Mouse (Mus musculus) heart, embryonic 13.5 days (tissue): ENCODE results near the gene Ovgp1. TPM values are rescaled to one million over a fixed set of nuclear protein-coding genes. Genes with fewer than 3 reads are reported as not detected.

Experiments used
- ATAC-seq: fragments of 200-750 bp; cut with Nextera tagmentation; 2 replicates; pipeline ENCODE4 v1.8.0; 2017; ENCODE audit warnings: moderate TSS enrichment; ENCODE audit not compliant: insufficient number of reproducible peaks, low FRiP score, low TSS enrichment; ENCODE audit errors: extremely low read depth
- H3K27ac ChIP-seq: fragments of 300-500 bp; sonication (generic); replicated peaks from 2 replicates; pipeline ENCODE4 v1.5.1; 2015; ENCODE audit warnings: moderate library complexity, mild to moderate bottlenecking, inconsistent platforms
- H3K27me3 ChIP-seq: fragments of 300-500 bp; sonication (generic); replicated peaks from 2 replicates; pipeline ENCODE4 v1.6.1; 2015; ENCODE audit warnings: mild to moderate bottlenecking, inconsistent platforms
- H3K36me3 ChIP-seq: fragments of 300-500 bp; sonication (generic); 2 replicates; pipeline ENCODE4 v1.6.1; 2015; ENCODE audit warnings: mild to moderate bottlenecking, inconsistent platforms
- H3K4me1 ChIP-seq: fragments of 300-500 bp; sonication (generic); 2 replicates; pipeline ENCODE4 v1.6.1; 2015; ENCODE audit warnings: inconsistent platforms
- H3K4me2 ChIP-seq: fragments of 300-500 bp; sonication (generic); 2 replicates; pipeline ENCODE4 v1.6.1; 2015; ENCODE audit warnings: inconsistent platforms, mild to moderate bottlenecking, moderate library complexity
- H3K4me3 ChIP-seq: fragments of 300-500 bp; sonication (generic); 2 replicates; pipeline ENCODE4 v1.5.1; 2015; ENCODE audit warnings: moderate library complexity, mild to moderate bottlenecking, inconsistent platforms
- H3K9ac ChIP-seq: fragments of 300-500 bp; sonication (generic); 2 replicates; pipeline ENCODE4 v1.6.1; 2015; ENCODE audit warnings: inconsistent platforms, mild to moderate bottlenecking, moderate library complexity
- H3K9me3 ChIP-seq: fragments of 300-500 bp; sonication (generic); 2 replicates; pipeline ENCODE4 v1.6.1; 2016; ENCODE audit warnings: inconsistent platforms
- WGBS: fragments of 180-500 bp; shearing (Covaris S2); methylation state at CpG from one replicate; pipeline ENCODE4 v1.1.7; 2015; ENCODE audit warnings: mixed read lengths; 5-methylcytosine and 5-hydroxymethylcytosine counted together
- polyA plus RNA-seq: library from polyadenylated mRNA; unstranded; fragments of >200 nt; fragmentation: Nextera tagmentation; extraction: Ambion mirVana; gene quantifications from 2 replicates; pipeline ENCODE4 v1.2.1, GENCODE M21; 2015

Gene Ovgp1
- polyA plus RNA-seq = 1.4 and 1.7 TPM in 2 replicates

DNA sequence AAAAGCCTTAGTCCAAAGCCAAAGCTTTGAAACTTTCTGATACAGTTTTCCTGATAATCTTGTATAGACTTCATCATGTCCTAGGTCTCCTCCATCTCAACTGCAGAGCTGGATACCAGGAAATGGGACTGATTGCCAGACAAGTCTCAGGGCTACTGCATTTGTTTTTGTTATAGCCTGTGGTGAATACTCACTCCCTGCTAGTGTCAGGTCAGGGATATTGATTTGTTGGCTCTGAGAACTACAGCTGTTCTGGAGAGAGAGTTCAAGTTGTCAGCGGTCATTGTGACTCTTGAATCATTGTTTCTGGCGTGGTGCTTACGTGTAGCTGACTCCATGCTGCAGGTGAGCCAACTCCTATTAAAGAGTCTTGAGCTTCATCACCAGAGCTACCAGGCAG is at the start of gene Ovgp1:
Gene Ovgp1 (plus strand): TSS at position 301 of the 400 bp plus-strand sequence.
- WGBS = 82% methylated on average over 3 of the region's 3 CpGs
- no peak within 1 kb of the TSS for H3K4me3 ChIP-seq
- no peak within 1 kb of the TSS for H3K9ac ChIP-seq

DNA sequence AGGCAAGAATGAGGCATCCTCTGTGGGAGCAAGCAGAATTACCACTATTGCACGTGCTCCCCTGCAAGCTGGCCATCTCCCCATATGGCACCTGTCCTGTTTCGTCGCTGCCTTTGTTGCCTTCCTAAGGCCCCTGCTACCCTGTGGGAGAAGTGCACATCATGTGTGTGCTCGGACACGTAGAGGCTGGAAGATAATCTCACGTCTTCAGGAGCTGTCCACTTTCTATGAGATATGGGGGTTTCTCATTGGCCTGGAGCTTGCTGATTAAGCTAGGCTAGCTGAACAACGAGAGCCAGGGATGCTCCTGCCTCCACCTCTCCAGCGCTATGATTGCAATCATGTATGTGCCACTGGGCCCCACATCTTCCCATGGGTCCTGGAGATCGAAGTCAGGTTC is 48.9 kb upstream of the Ovgp1 start:
- no peaks in the 10 kb centered on the region for H3K27me3 ChIP-seq
- no peak overlapping the region for H3K4me3 ChIP-seq
- no peak overlapping the region for H3K9ac ChIP-seq
- ATAC-seq = no peak
- H3K4me2 ChIP-seq = no peak overlapping the region
- no peaks in the 10 kb centered on the region for H3K9me3 ChIP-seq
- no peaks in the 10 kb centered on the region for H3K36me3 ChIP-seq
- no peaks in the 10 kb centered on the region for H3K4me1 ChIP-seq
- WGBS = 64% methylated on average over 9 of the region's 9 CpGs
- no peak overlapping the region for H3K27ac ChIP-seq

More for the DNA sequence above, at the start of gene Ovgp1:
- no peak for ATAC-seq
- no peaks in the 10 kb centered on the region for H3K9me3 ChIP-seq
- H3K36me3 ChIP-seq = peaks cover 27% of the 10 kb centered on the region
- H3K4me2 ChIP-seq = no peak within 1 kb of the TSS
- no peak within 1 kb of the TSS for H3K27ac ChIP-seq
- H3K4me1 ChIP-seq = no peaks in the 10 kb centered on the region
- no peaks in the 10 kb centered on the region for H3K27me3 ChIP-seq

DNA sequence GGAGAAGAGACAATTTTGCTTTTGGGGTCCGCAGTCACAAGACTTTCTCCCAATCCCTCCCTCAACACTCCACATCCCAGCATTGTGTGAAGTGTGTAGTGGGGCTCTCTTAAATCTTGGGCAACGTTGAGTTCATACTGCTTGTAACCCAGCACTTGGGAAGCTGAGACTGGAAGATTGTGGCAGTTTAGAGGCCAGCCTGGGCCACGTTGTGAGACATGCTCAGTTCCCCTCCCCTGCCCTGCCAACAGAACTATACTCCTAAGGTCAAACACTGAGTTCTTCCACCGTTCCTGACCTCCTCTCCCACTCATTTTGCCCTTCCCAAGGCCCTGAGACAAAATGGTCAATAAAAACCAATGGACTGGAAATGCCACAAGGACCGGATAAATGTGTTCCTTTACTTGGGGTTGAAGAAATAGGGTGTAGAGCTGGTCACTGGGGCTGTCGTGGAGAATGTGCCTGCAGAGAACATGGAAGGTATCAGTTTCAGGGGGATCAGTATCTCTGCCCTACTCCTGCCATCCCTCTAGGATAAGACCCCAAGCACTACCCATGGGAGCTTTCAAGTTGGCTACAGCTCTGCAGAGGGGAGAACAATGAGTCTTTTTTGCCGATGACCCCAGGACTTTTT is 45.8 kb upstream of the Ovgp1 start:
- 76% methylated on average over 7 of the region's 7 CpGs for WGBS
- Histone ChIP-seq H3K27me3 (no peaks in the 10 kb centered on the region), H3K4me2 (no peak overlapping the region), H3K4me1 (no peaks in the 10 kb centered on the region), H3K9me3 (no peaks in the 10 kb centered on the region), H3K36me3 (no peaks in the 10 kb centered on the region), H3K4me3 (no peak overlapping the region), H3K27ac (no peak overlapping the region), H3K9ac (no peak overlapping the region)
- ATAC-seq = no peak

DNA sequence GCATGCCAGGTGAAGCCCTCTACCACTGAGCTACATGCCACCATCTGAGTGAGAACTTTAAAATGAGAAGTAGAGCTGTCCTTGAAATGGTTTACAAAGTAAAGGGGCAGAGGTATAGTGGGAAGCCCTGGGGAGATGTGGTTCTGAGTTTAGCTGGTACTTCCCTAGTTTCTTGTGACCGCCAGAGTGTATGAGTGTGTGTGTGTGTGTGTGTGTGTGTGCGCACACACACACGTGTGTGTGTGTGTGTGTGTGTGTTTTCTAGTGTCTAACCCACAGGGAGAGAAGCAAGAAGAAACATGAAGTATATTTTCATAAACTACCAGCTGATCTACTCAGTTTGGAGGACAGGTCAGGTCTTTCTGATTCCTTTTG is 45.3 kb upstream of the Ovgp1 start:
- H3K9ac ChIP-seq = no peak overlapping the region
- WGBS = 82% methylated on average over 3 of the region's 3 CpGs
- ATAC-seq = no peak

DNA sequence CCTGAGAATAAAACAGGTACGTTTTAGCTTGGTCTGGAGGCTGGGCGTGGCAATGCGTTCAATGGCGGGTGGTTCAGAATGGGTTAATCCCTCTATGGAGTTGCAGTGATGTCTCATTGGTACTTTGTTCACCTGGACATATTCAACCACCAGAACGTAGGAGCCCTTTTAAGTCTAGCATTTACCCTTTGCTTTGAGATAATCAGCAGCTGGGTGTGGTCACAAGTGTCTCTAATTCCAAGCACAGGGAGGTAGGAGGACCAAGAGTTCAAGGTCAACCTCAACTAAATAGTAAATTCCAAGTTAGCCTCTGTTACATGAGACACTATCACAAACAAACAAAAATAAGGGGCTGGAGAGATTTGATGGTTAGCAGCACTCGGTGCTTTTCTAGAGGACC is 44.7 kb upstream of the Ovgp1 start:
- H3K27ac ChIP-seq = no peak overlapping the region
- H3K27me3 ChIP-seq = no peaks in the 10 kb centered on the region
- ATAC-seq = no peak
- no peak overlapping the region for H3K9ac ChIP-seq
- no peaks in the 10 kb centered on the region for H3K36me3 ChIP-seq
- no peak overlapping the region for H3K4me2 ChIP-seq
- no peak overlapping the region for H3K4me3 ChIP-seq
- no peaks in the 10 kb centered on the region for H3K4me1 ChIP-seq
- H3K9me3 ChIP-seq = no peaks in the 10 kb centered on the region
- 77% methylated on average over 6 of the region's 6 CpGs for WGBS

More for the DNA sequence above, 45.3 kb upstream of the Ovgp1 start:
- Histone ChIP-seq H3K36me3 (no peaks in the 10 kb centered on the region), H3K4me1 (no peaks in the 10 kb centered on the region), H3K4me3 (no peak overlapping the region), H3K27me3 (no peaks in the 10 kb centered on the region), H3K4me2 (no peak overlapping the region), H3K27ac (no peak overlapping the region), H3K9me3 (no peaks in the 10 kb centered on the region)

DNA sequence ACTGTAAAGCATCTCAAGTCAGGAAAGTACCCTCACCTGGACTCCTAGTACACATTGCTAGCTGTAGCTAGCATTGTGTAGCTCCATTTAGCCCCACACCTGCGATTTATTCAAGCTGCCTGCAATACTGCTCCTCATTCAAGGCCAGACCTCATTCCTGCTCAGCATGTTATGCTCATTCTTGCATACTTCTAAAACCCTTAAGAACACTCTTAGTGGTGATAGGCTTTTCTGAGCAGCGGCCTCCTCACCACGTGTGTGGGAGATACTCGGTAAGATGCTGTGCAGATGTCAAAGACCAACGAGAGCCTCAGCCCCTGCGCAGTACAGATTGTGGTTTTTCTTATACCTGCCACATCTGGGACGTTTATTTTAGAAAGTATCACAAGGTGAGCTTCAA is 43.7 kb upstream of the Ovgp1 start:
- peaks cover 5% of the 10 kb centered on the region for H3K4me1 ChIP-seq
- no peak overlapping the region for H3K4me3 ChIP-seq
- WGBS = 71% methylated on average over 7 of the region's 7 CpGs
- no peak overlapping the region for H3K9ac ChIP-seq
- ATAC-seq = no peak
- H3K36me3 ChIP-seq = no peaks in the 10 kb centered on the region
- H3K27me3 ChIP-seq = no peaks in the 10 kb centered on the region
- no peak overlapping the region for H3K4me2 ChIP-seq
- no peak overlapping the region for H3K27ac ChIP-seq
- no peaks in the 10 kb centered on the region for H3K9me3 ChIP-seq

DNA sequence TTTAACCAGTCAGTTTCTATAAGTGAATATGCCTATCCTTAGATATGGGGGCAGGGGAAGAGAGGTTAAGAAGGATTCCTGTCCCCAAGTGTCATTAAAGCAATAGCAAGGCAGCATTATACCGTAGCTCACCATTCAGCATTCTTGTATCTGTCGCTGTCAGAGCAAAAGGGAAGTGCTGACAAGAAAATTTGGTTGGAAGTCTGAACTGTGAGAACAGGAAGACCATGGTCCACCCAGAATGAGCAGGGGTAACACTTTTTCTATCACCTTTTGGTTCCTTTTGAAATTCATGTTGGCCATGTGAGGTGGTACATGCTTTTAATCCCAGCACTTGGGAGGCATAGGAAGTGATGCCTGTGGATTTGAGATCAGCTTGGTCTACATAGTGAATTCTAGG is 42.4 kb upstream of the Ovgp1 start:
- ATAC-seq = no peak
- Histone ChIP-seq H3K27me3 (no peaks in the 10 kb centered on the region), H3K4me2 (no peak overlapping the region), H3K9ac (no peak overlapping the region), H3K36me3 (no peaks in the 10 kb centered on the region), H3K27ac (no peak overlapping the region), H3K9me3 (no peaks in the 10 kb centered on the region), H3K4me1 (peaks cover 16% of the 10 kb centered on the region), H3K4me3 (no peak overlapping the region)
- WGBS = 68% methylated on average over 2 of the region's 2 CpGs

DNA sequence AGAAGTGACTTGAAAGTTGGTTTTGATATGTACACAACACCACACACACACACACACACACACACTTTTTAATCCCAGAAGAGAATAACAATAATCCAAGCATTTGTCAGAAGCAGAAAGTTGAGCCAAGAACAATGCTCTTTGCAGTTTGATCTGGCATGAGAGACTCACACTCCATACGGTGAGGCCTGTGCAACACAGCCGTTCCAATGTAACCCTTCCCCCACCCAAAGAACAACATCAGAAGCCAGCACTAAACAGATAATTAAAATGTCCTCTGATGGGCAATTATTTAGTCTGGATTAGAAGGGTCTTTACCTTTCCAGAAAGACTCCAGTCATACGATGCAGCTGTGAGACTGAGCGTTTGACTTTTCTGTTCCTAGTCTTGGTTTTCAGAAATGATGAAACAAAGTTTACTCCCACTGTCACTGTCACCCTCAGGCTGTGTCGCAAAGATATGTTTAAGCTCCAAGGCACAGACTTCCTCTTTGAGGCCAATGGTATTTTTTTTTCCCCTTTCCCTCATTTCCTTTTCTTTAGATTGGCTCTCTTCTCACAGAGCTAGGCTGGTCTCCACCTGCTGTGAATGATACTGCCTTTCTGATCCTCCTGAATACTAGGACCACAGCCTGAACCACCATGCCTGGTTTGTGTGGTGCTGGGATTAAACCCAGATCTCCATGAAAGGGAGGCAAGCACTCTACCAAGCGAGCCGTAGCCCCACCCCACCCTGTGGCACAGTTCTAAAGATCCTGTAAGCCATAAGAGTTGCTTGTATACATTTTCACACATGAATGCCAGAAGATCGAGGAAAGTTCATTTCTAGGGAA is 41.1 kb upstream of the Ovgp1 start, which contains the start of gene I830077J02Rik:
Gene I830077J02Rik (minus strand): TSS at position 425 of the 832 bp plus-strand sequence.
- H3K27ac ChIP-seq = peak within 1 kb of the TSS; percentile 67
- 67% methylated on average over 8 of the region's 8 CpGs for WGBS
- peaks cover 18% of the 10 kb centered on the region for H3K4me1 ChIP-seq
- no peak within 1 kb of the TSS for H3K4me3 ChIP-seq
- peaks cover 5% of the 10 kb centered on the region for H3K36me3 ChIP-seq
- no peak within 1 kb of the TSS for H3K9ac ChIP-seq
- ATAC-seq = no peak
- peak within 1 kb of the TSS; percentile 9; the same call in 1 of the 2 replicates for H3K4me2 ChIP-seq
- no peaks in the 10 kb centered on the region for H3K9me3 ChIP-seq
- no peaks in the 10 kb centered on the region for H3K27me3 ChIP-seq

DNA sequence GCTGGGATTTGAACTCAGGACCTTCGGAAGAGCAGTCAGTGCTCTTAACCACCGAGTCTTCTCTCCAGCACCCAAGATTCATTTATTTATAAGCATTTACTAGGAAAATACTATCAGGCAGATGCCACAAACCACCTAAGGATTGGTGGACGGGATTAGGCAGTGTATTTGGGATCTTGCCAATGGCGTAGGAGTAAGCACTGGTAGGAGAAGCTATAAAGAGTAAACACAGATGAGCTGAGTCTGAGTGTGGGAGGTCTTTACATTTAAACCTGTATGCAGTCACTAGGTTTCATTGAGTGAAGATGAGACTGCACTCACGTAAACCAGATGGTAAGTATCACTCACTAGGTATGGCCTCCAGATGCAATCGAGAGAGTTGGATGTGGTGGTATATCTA is 39.6 kb upstream of the Ovgp1 start:
- H3K27me3 ChIP-seq = no peaks in the 10 kb centered on the region
- H3K9ac ChIP-seq = no peak overlapping the region
- H3K9me3 ChIP-seq = no peaks in the 10 kb centered on the region
- peaks cover 18% of the 10 kb centered on the region for H3K4me1 ChIP-seq
- no peak for ATAC-seq
- H3K4me2 ChIP-seq = no peak overlapping the region
- H3K4me3 ChIP-seq = no peak overlapping the region
- WGBS = 88% methylated on average over 6 of the region's 6 CpGs
- no peak overlapping the region for H3K27ac ChIP-seq
- H3K36me3 ChIP-seq = peaks cover 15% of the 10 kb centered on the region

DNA sequence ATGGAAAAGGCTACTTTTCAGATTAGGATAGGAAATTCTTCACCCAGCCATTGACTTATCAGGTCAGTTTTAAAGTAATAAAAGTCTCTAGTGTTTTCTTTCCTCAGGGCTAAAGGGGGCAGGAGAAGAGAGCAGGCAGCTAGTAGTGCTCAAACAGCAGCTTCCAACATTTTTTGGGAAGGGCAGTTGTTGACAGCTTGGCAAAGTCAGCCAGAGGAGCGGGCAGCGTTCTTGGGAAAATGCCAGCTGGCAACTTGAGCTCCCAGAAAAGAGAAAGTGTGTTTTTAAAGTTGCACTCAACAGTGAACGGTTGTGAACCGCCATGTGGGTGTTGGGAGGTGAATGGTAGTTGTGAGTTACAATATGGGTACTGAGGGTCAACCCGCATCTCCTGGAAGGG is 38.5 kb upstream of the Ovgp1 start:
- Histone ChIP-seq H3K9ac (no peak overlapping the region), H3K9me3 (no peaks in the 10 kb centered on the region), H3K4me2 (no peak overlapping the region), H3K36me3 (peaks cover 19% of the 10 kb centered on the region), H3K27me3 (no peaks in the 10 kb centered on the region), H3K27ac (peak overlapping the region; percentile 51), H3K4me1 (peaks cover 18% of the 10 kb centered on the region), H3K4me3 (no peak overlapping the region)
- 37% methylated on average over 5 of the region's 5 CpGs for WGBS
- no peak for ATAC-seq

DNA sequence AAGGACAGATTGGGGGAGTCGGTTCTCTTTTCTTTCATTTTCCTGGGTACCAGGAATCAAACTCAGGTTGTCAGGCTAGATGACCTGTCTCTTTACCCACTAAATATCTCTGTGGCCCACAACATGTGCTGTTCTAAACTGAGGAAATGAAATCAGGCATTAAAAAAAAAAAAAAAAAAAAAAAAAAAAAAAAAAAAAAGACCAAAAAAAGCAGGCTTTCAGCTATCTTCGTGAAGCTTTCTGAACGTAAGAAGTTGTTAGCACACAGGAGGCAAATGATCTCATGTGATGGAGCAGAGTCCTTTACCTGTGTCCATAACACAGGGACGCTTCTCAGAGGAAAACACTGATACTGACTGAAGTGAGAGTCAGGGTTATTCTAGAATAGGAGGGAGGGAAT is 37.4 kb upstream of the Ovgp1 start:
- WGBS = 68% methylated on average over 4 of the region's 4 CpGs
- no peaks in the 10 kb centered on the region for H3K27me3 ChIP-seq
- no peaks in the 10 kb centered on the region for H3K9me3 ChIP-seq
- H3K4me1 ChIP-seq = peaks cover 18% of the 10 kb centered on the region
- ATAC-seq = no peak
- H3K4me3 ChIP-seq = no peak overlapping the region
- H3K27ac ChIP-seq = no peak overlapping the region
- H3K4me2 ChIP-seq = no peak overlapping the region
- H3K9ac ChIP-seq = no peak overlapping the region
- peaks cover 30% of the 10 kb centered on the region for H3K36me3 ChIP-seq

DNA sequence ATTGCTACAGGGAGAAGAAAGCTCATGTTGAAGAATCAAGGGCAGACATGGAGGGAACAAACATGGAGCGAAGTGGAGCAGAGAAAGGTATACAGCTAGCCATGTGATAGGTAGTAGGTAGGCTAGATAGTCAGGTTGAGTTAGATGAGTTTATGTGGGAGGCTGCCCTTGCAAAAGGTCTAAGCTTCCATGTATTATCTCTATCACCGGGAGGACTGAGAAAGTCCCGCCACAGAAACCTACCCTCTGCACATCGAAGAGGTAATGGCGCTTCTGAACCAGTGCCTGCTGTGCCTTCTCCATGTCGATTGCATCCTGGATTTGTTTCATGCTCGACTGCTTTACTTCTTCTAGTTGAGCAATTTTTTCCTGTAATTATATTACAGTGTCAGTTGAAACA is 22.2 kb upstream of the Ovgp1 start:
- Histone ChIP-seq H3K4me1 (peaks cover 10% of the 10 kb centered on the region), H3K27me3 (no peaks in the 10 kb centered on the region), H3K36me3 (peaks cover 91% of the 10 kb centered on the region), H3K4me3 (no peak overlapping the region), H3K27ac (no peak overlapping the region), H3K9ac (no peak overlapping the region), H3K9me3 (no peaks in the 10 kb centered on the region), H3K4me2 (no peak overlapping the region)
- whole genome bisulfite sequencing = 91% methylated on average over 7 of the region's 7 CpGs
- no peak for ATAC-seq
